Mouse (Mus musculus) CH12.LX (cell line): ENCODE data around the gene Etl4. TPM values are rescaled to one million over a fixed set of nuclear protein-coding genes. Genes with fewer than 3 reads are reported as not detected.

ENCODE experiments used
- DNase-seq: peaks from one replicate; pipeline ENCODE4 v3.0.0-alpha.2; 2013; ENCODE audit errors: extremely low read depth
- H3K27ac ChIP-seq: 2 replicates; pipeline ENCODE4 v1.5.1; 2012; ENCODE audit warnings: low read depth, mild to moderate bottlenecking, control low read depth, moderate library complexity; ENCODE audit not compliant: insufficient read depth
- H3K27me3 ChIP-seq: replicated peaks from 2 replicates; pipeline ENCODE3; 2012; ENCODE audit warnings: inconsistent platforms
- H3K36me3 ChIP-seq, 2 experiments: replicated peaks in 1 of 2; 2 replicates each; pipeline versions ENCODE3 to v1.6.1; 2012; ENCODE audit warnings: inconsistent platforms in 1 of 2, low read length in 1 of 2, mild to moderate bottlenecking in 1 of 2, mixed read lengths in 1 of 2, moderate library complexity in 1 of 2; ENCODE audit not compliant: control insufficient read depth in 1 of 2, insufficient read depth in 1 of 2
- H3K4me1 ChIP-seq, 2 experiments: 2 replicates each; pipeline ENCODE4 v1.6.1; 2012; ENCODE audit warnings: inconsistent platforms in 1 of 2, moderate library complexity in 1 of 2; ENCODE audit not compliant: insufficient read depth in 2 of 2, control insufficient read depth in 1 of 2
- H3K4me2 ChIP-seq: 2 replicates; pipeline ENCODE4 v1.6.1; 2012; ENCODE audit warnings: low read depth, mild to moderate bottlenecking, control low read depth; ENCODE audit not compliant: poor library complexity, insufficient read depth, severe bottlenecking
- H3K4me3 ChIP-seq, 3 experiments: fragments of 150-350 bp in 1 of 3; sonication (generic) in 1 of 3; replicated peaks in 1 of 3; 2 replicates each; pipeline versions ENCODE3 to v1.5.1; 2011 to 2012; ENCODE audit warnings: low read depth in 2 of 3, low read length in 2 of 3, mild to moderate bottlenecking in 2 of 3, moderate library complexity in 2 of 3, control low read depth in 1 of 3, improper control_type of control experiment in 1 of 3, inconsistent platforms in 1 of 3, mixed read lengths in 1 of 3; ENCODE audit not compliant: poor library complexity in 1 of 3
- H3K79me2 ChIP-seq: replicated peaks from 2 replicates; pipeline ENCODE4 v1.6.1; 2012; ENCODE audit warnings: mild to moderate bottlenecking, moderate library complexity; ENCODE audit not compliant: control insufficient read depth, poor library complexity, insufficient read depth, severe bottlenecking; ENCODE audit errors: extremely low read depth
- H3K9ac ChIP-seq: 2 replicates; pipeline ENCODE4 v1.6.1; 2012; ENCODE audit warnings: low read depth, mild to moderate bottlenecking, control low read depth, moderate library complexity; ENCODE audit not compliant: insufficient read depth
- H3K9me3 ChIP-seq: replicated peaks from 2 replicates; pipeline ENCODE3; 2012; ENCODE audit warnings: low read length, inconsistent platforms, mixed read lengths
- CTCF ChIP-seq, 2 experiments: IDR thresholded peaks in 1 of 2; conservative IDR thresholded peaks in 1 of 2; 2 replicates each; pipeline ENCODE4 v1.5.1; 2011 to 2012; ENCODE audit warnings: low read depth in 2 of 2, low read length in 2 of 2, improper control_type of control experiment in 1 of 2, inconsistent platforms in 1 of 2, mild to moderate bottlenecking in 1 of 2, moderate library complexity in 1 of 2
- ELF1 ChIP-seq: IDR thresholded peaks from 2 replicates; pipeline ENCODE4 v1.6.1; 2014; ENCODE audit warnings: low read depth, mild to moderate bottlenecking, inconsistent platforms, low read length, improper control_type of control experiment
- EP300 ChIP-seq: IDR thresholded peaks from 2 replicates; pipeline ENCODE4 v1.6.1; 2011; ENCODE audit warnings: low read length, improper control_type of control experiment
- ETS1 ChIP-seq: conservative IDR thresholded peaks from 2 replicates; pipeline ENCODE4 v1.6.1; 2012; ENCODE audit warnings: low read depth, mild to moderate bottlenecking, inconsistent platforms, low read length, improper control_type of control experiment, moderate library complexity
- JUN ChIP-seq: IDR thresholded peaks from 2 replicates; pipeline ENCODE4 v1.6.1; 2011; ENCODE audit warnings: low read depth, mild to moderate bottlenecking, low read length, improper control_type of control experiment, moderate library complexity; ENCODE audit not compliant: insufficient read depth
- JUND ChIP-seq: conservative IDR thresholded peaks from 2 replicates; pipeline ENCODE4 v1.6.1; 2011; ENCODE audit warnings: low read depth, low read length, improper control_type of control experiment
- MAFK ChIP-seq: IDR thresholded peaks from 2 replicates; pipeline ENCODE4 v1.6.1; 2011; ENCODE audit warnings: low read length, improper control_type of control experiment; ENCODE audit not compliant: insufficient replicate concordance
- MAX ChIP-seq: IDR thresholded peaks from 2 replicates; pipeline ENCODE4 v1.6.1; 2011; ENCODE audit warnings: low read length, improper control_type of control experiment
- MAZ ChIP-seq: IDR thresholded peaks from 2 replicates; pipeline ENCODE4 v1.6.1; 2012; ENCODE audit warnings: low read depth, mild to moderate bottlenecking, inconsistent platforms, low read length, improper control_type of control experiment, moderate library complexity
- MYC ChIP-seq: IDR thresholded peaks from 2 replicates; pipeline ENCODE4 v1.6.1; 2011; ENCODE audit warnings: low read depth, mild to moderate bottlenecking, improper control_type of control experiment, low read length
- RAD21 ChIP-seq: IDR thresholded peaks from 2 replicates; pipeline ENCODE4 v1.6.1; 2011; ENCODE audit warnings: low read depth, mild to moderate bottlenecking, low read length, improper control_type of control experiment, moderate library complexity
- RCOR1 ChIP-seq: conservative IDR thresholded peaks from 2 replicates; pipeline ENCODE4 v1.6.1; 2012; ENCODE audit warnings: low read depth, mild to moderate bottlenecking, inconsistent platforms, low read length, improper control_type of control experiment
- TBP ChIP-seq: conservative IDR thresholded peaks from 2 replicates; pipeline ENCODE4 v1.6.1; 2011; ENCODE audit warnings: low read depth, low read length, improper control_type of control experiment
- TCF12 ChIP-seq: IDR thresholded peaks from 2 replicates; pipeline ENCODE4 v1.6.1; 2014; ENCODE audit warnings: low read depth, mild to moderate bottlenecking, inconsistent platforms, low read length, improper control_type of control experiment
- USF1 ChIP-seq: IDR thresholded peaks from 2 replicates; pipeline ENCODE4 v1.6.1; 2014; ENCODE audit warnings: low read depth, mild to moderate bottlenecking, inconsistent platforms, low read length, improper control_type of control experiment
- ZNF384 ChIP-seq: IDR thresholded peaks from 2 replicates; pipeline ENCODE4 v1.6.1; 2012; ENCODE audit warnings: low read depth, low read length, improper control_type of control experiment, inconsistent platforms
- dilution Hi-C: fragments of 300-500 bp; cut with MboI; formaldehyde crosslinking; loops from 2 replicates; pipeline ENCODE4 v1.14.3; 2020; ENCODE audit warnings: low sequenced_read_pairs; ENCODE audit not compliant: extremely low pct_unique_long_range_greater_than_20kb, extremely low pct_ligation_motif_present
- in situ Hi-C: fragments of 300-500 bp; cut with MboI; formaldehyde crosslinking; loops from 3 replicates; pipeline ENCODE4 v1.14.3; 2019; ENCODE audit warnings: low sequenced_read_pairs, low pct_ligation_motif_present, low pct_unique_long_range_greater_than_20kb, mixed read lengths
- polyA plus RNA-seq: library from polyadenylated mRNA; unstranded; fragments of >175 nt; gene quantifications from 2 replicates; pipeline ENCODE4 v1.2.1, GENCODE M21; 2012; ENCODE audit warnings: low read depth; ENCODE audit not compliant: insufficient read length
- total RNA-seq, 2 experiments: library from RNA; depleted of rRNA; stranded (reverse); fragments of 300-350 nt in 1 of 2; fragments of >200 nt in 1 of 2; gene quantifications; 2 replicates each; pipeline ENCODE4 v1.2.3; 2012 to 2014

Gene Etl4
- total and polyA plus RNA-seq, 3 experiments, result 7.2 to 18.6 (median 11.7) TPM

- Histone ChIP-seq H3K27ac (no peak overlapping the region), H3K27me3 (no peaks in the 10 kb centered on the region), H3K36me3 (peaks cover 0 to 4% of the 10 kb centered on the region in 2 experiments), H3K9me3 (no peaks in the 10 kb centered on the region), H3K79me2 (0 out of 2 replicates have a peak, but pooled peaks cover 3% of the 10 kb centered on the region), H3K4me3 (no peak overlapping the region), H3K9ac (no peak overlapping the region), H3K4me2 (no peak overlapping the region), H3K4me1 (peaks cover 26 to 65% of the 10 kb centered on the region in 2 experiments)
- no peak for DNase-seq
- TF ChIP-seq USF1 (no peak), ELF1 (no peak), MAX (no peak), MAFK (no peak), CTCF (conservative IDR thresholded peaks at IDR 0.05 in 1 of 2, IDR thresholded peaks at IDR 0.05 in 1 of 2; ENCODE audit: low read depth in 2 of 2, low read length in 2 of 2) (no peak), JUN (no peak)
- in situ Hi-C loops, result no loop called here
- dilution Hi-C loops, result no loop called here
Observed at GRCm38 (mm10) chr2:20726974-20727373, 817.4 kb downstream of the Etl4 start.

- dilution Hi-C loops, result no loop called here
- TF ChIP-seq ELF1 (0 out of 2 replicates have a peak, but pooled peaks have one; percentile 21), EP300 (peak; percentile 62; the same call in 1 of the 2 replicates), MAZ (no peak), ETS1 (peak; percentile 26; the same call in 1 of the 2 replicates), TBP (no peak), RAD21 (no peak), ZNF384 (peak; percentile 17; the same call in 1 of the 2 replicates), TCF12 (no peak), RCOR1 (no peak), MAX (0 out of 2 replicates have a peak, but pooled peaks have one; percentile 35), JUND (no peak), JUN (no peak), MYC (0 out of 2 replicates have a peak, but pooled peaks have one; percentile 20)
- TF ChIP-seq, all 38 proteins: peak for 6
Observed at GRCm38 (mm10) chr2:20727752-20728438, 818.3 kb downstream of the Etl4 start.

More at GRCm38 (mm10) chr2:20727752-20728438, 818.3 kb downstream of the Etl4 start:
- peaks cover 24 to 56% of the 10 kb centered on the region in 2 experiments for H3K4me1 ChIP-seq
- H3K4me3 ChIP-seq, result no peak overlapping the region
- peak overlapping the region; percentile 34 for H3K4me2 ChIP-seq
- no peaks in the 10 kb centered on the region for H3K9me3 ChIP-seq
- no peaks in the 10 kb centered on the region for H3K27me3 ChIP-seq
- peaks cover 0 to 6% of the 10 kb centered on the region in 2 experiments for H3K36me3 ChIP-seq
- in situ Hi-C loops, result no loop called here
- no peak for DNase-seq
- H3K27ac ChIP-seq, result no peak overlapping the region
- no peak overlapping the region; the same call in 1 of the 2 replicates for H3K9ac ChIP-seq
- 0 out of 2 replicates have a peak, but pooled peaks cover 3% of the 10 kb centered on the region for H3K79me2 ChIP-seq
